Mouse (Mus musculus) adrenal gland (tissue): ENCODE results near the gene Olfr11.

ENCODE experiments used
- intact Hi-C: fragments of 180-260 bp; cut with DNase I; formaldehyde crosslinking; loops from one replicate; pipeline ENCODE4 v1.15.1; 2025
- long read RNA-seq, 2 experiments: library from polyadenylated mRNA; unstranded; transcript quantifications; one replicate each; pipeline ENCODE4 v2.0.0; 2020; ENCODE audit warnings: borderline replicate concordance in 1 of 2; ENCODE audit not compliant: insufficient replicate concordance in 1 of 2

Gene Olfr11
- long read RNA-seq, experiment 1, result 0 reads
- long read RNA-seq, experiment 2, result 0 reads

DNA sequence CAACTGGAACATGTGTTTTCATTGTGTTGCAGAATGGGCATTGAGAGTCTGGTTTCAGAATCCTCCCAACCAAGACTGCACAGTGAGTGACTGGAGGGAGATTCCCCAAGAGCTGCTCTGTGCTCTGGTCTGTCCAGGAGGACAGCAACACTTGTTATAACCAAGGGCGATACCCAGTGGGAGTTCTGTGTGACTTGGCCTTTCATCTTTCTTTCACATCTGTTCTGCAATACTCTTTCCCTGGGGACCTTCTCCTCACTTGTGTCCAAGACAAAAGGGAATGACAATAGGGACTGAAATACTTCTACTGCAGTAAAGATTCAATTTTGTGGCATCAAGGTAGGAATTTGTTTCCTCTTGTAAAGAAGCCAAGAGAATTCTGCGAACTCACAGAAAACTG lies at the start of gene Olfr11:
TSS of gene Olfr11 (minus strand) at position 101 of the 400 bp plus-strand sequence.
- intact Hi-C loops, result no loop called here

DNA sequence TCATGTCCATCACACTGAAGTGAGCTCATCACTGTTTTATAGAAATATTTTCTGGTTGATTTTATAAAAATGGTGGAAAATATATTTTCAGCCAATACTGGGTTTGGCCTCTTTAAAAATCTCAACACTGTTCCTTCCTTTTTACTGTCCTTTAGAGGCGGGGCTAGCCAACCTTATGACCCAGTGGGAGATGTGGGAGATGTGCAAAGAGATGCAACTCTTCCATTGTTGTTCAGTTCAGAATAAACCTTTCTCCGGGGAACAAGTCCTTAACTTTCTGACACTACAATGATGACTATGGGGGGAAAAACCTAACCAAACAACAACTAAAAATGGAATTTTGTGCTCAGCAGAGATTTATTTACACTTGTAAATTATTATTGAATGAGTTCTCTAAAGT lies 35.0 kb upstream of the Olfr11 start, which contains the start of gene Olfr1360:
TSS of gene Olfr1360 (minus strand) at position 101 of the 400 bp plus-strand sequence.
- intact Hi-C loops, result no loop called here

DNA sequence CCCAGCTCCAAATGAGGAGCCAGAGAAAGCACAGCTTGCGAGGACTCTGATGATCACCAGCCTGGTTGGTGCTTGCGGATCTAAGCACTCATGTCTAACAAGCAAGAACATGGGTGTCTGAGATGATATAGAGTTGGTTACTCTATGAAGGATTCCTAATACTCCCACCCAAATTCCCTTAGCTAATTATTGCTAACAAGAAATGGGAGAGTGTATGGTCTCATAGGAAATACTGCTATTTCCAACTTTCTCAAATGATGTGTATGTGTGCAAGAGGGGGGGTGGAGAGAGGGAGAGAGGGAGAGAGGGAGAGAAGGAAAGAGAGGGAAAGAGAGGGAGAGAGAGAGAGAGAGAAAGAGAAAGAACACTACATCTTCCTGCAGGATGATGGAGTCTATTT lies 21.0 kb upstream of the Olfr11 start, which contains the start of gene Olfr1361:
TSS of gene Olfr1361 (minus strand) at position 101 of the 400 bp plus-strand sequence.
- intact Hi-C loops, result no loop called here

DNA sequence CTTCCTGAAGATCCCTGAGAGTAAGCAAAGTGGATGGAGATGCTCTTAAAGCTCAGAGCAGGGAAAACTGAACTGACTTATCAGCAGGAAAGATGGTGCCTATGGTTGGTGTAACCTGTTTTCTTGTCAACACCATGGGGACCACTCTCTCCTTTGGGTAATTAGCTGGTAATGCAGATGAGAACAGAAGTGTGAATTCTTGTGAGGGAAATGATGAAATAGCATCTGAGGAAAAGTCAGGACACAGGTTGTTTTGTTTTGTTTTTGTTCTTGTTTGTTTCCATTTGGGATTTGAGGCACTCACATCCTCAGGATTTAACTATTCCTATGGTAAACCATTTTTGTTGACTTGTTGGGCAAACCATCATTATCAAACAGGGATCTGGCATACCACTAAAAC lies 28.4 kb downstream of the Olfr11 start, which contains the start of gene Olfr1362:
TSS of gene Olfr1362 (minus strand) at position 101 of the 400 bp plus-strand sequence.
- intact Hi-C loops, result no loop called here

DNA sequence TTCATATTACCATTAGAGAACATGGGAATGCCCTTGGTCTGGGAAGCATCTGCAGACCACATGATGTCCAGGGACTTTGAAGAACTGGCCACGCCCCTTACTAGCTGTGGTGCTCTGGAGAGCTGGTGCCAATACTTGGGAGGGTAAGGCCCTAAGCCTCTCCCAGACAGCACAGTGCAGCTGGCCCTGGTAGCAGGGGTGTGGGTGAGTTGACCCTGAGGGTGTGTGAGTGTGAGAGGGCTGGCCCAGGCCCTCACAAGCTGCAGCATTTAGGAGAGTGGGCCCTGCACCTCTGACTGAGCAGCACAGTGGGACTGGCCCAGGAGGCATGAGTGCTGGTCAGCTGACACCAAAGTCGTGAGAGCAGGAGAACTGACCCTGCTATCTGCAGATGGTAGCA lies 50.7 kb downstream of the Olfr11 start:
- intact Hi-C loops, result no loop called here
